Mouse (Mus musculus): Measurements from ENCODE around the gene Ntpcr. TPM values are rescaled to one million over a fixed set of nuclear protein-coding genes. Genes with fewer than 3 reads are reported as not detected.

Gene Ntpcr
- total and polyA plus RNA-seq, 3 experiments: 15.1 to 25.0 (median 24.0) TPM

DNA sequence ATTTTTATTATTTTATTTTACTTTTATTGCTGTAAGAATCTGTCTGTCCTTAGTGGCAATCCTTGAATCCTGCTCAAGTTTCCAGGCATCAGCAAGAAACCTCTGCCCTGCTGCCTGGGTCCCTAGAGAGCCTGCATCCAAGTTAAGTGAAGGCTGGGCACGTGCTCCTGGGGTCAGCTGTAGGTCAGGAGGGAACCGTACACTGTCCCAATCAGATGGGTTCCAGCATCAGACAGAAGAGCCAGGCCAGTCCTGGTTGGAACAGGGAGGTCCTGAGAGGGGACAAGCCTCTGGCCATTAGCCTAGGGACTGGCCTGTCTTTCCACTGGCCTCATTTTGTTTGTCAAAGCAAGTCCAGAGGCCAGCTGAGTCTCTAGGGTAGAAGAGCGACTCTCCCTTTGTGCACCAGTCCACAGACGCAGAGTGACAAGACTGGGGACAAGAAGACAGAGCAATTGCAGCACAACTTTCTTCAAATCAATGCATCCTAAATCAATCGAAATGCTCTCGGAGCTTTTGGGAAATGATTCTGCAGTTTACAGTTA lies 44.5 kb upstream of the Ntpcr start:
- TF ChIP-seq SMC3 (IDR thresholded peaks at IDR 0.05; ENCODE audit: low read depth, low read length) (no peak), GABPA (IDR thresholded peaks at IDR 0.05; ENCODE audit: insufficient replicate concordance, low read depth, low read length) (no peak), JUND (conservative IDR thresholded peaks at IDR 0.05; ENCODE audit: low read depth, low read length) (no peak), UBTF (IDR thresholded peaks at IDR 0.05; ENCODE audit: low read depth, low read length) (no peak), SIN3A (IDR thresholded peaks at IDR 0.05; ENCODE audit: low read length) (no peak), ZNF384 (IDR thresholded peaks at IDR 0.05; ENCODE audit: low read depth, low read length) (no peak), USF2 (conservative IDR thresholded peaks at IDR 0.05; ENCODE audit: low read depth, low read length) (no peak), ZKSCAN1 (IDR thresholded peaks at IDR 0.05; ENCODE audit: borderline replicate concordance, low read depth, low read length) (no peak), BHLHE40 (IDR thresholded peaks at IDR 0.05; ENCODE audit: low read depth, low read length) (no peak), EP300 (IDR thresholded peaks at IDR 0.05; ENCODE audit: low read length) (no peak), ELF1 (IDR thresholded peaks at IDR 0.05; ENCODE audit: low read depth, low read length) (no peak), RCOR1 (conservative IDR thresholded peaks at IDR 0.05; ENCODE audit: low read depth, low read length) (no peak), USF1 (IDR thresholded peaks at IDR 0.05; ENCODE audit: low read depth, low read length) (no peak), CHD1 (IDR thresholded peaks at IDR 0.05; ENCODE audit: low read depth, low read length) (no peak), RAD21 (IDR thresholded peaks at IDR 0.05; ENCODE audit: low read depth, low read length) (no peak), MYC (IDR thresholded peaks at IDR 0.05; ENCODE audit: low read depth, low read length) (no peak), POLR2AphosphoS2 (IDR thresholded peaks at IDR 0.05; ENCODE audit: low read depth, low read length) (no peak), JUN (IDR thresholded peaks at IDR 0.05; ENCODE audit: insufficient read depth, low read depth, low read length) (no peak), MAX (IDR thresholded peaks at IDR 0.05; ENCODE audit: low read length) (no peak), E2F4 (IDR thresholded peaks at IDR 0.05; ENCODE audit: insufficient replicate concordance, low read depth, low read length) (no peak)
- dilution Hi-C loops (cut with MboI; ENCODE audit: extremely low pct_ligation_motif_present, extremely low pct_unique_long_range_greater_than_20kb, low sequenced_read_pairs): no loop called here
- peaks cover 13 to 29% of the 10 kb centered on the region in 2 experiments for H3K4me1 ChIP-seq (ENCODE audit: control insufficient read depth in 1 of 2, insufficient read depth in 2 of 2)

DNA sequence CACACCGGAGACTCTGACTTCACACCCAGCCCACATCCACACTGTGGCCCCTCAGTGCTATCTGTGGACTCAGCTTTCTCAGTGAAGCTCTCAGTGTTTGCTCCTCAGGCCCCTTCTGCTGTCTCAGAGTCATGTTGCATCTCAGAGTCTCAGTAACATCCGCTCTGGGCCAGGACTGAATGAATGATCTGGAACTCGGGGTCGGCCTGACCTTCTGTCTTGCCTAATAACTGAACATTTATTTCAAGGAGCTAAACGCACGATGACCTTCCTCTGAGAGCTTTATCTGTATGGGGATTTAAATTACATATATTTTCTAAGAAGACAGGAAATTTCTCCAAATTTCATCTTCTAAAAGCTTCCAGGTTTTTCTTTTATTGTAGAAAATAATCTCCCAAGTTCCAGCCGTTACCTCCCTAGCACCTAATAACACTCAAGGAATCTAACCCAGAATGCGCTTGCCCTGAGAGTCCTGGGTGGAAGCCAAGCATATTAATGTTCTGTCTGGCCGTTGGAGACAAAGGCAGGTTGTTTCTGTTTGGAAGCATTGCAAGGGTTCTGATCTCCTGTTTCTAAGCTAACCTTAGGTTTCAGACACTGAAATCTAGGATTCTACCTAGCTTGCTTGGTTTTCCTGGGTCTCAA lies 43.4 kb upstream of the Ntpcr start:
- TF ChIP-seq MXI1 (IDR thresholded peaks at IDR 0.05; ENCODE audit: low read depth, low read length) (no peak), ZKSCAN1 (IDR thresholded peaks at IDR 0.05; ENCODE audit: borderline replicate concordance, low read depth, low read length) (no peak), JUN (IDR thresholded peaks at IDR 0.05; ENCODE audit: insufficient read depth, low read depth, low read length) (no peak), HCFC1 (IDR thresholded peaks at IDR 0.05; ENCODE audit: low read depth, low read length) (no peak), MAFK (IDR thresholded peaks at IDR 0.05; ENCODE audit: insufficient replicate concordance, low read length) (no peak), ETS1 (conservative IDR thresholded peaks at IDR 0.05; ENCODE audit: low read depth, low read length) (no peak), ELF1 (IDR thresholded peaks at IDR 0.05; ENCODE audit: low read depth, low read length) (no peak), CHD1 (IDR thresholded peaks at IDR 0.05; ENCODE audit: low read depth, low read length) (no peak), IRF4 (IDR thresholded peaks at IDR 0.05; ENCODE audit: low read depth, low read length) (no peak), TBP (conservative IDR thresholded peaks at IDR 0.05; ENCODE audit: low read depth, low read length) (no peak), RAD21 (IDR thresholded peaks at IDR 0.05; ENCODE audit: low read depth, low read length) (no peak), CHD2 (IDR thresholded peaks at IDR 0.05; ENCODE audit: low read length) (no peak), MAX (IDR thresholded peaks at IDR 0.05; ENCODE audit: low read length) (no peak), POLR2AphosphoS2 (IDR thresholded peaks at IDR 0.05; ENCODE audit: low read depth, low read length) (no peak), KAT2A (IDR thresholded peaks at IDR 0.05; ENCODE audit: insufficient replicate concordance, low read length) (no peak), NELFE (IDR thresholded peaks at IDR 0.05; ENCODE audit: low read depth, low read length) (no peak), RCOR1 (conservative IDR thresholded peaks at IDR 0.05; ENCODE audit: low read depth, low read length) (no peak), CTCF (conservative IDR thresholded peaks at IDR 0.05 in 1 of 2, IDR thresholded peaks at IDR 0.05 in 1 of 2; ENCODE audit: low read depth in 2 of 2, low read length in 2 of 2) (no peak)
- Histone ChIP-seq H3K27ac (ENCODE audit: insufficient read depth, low read depth) (no peak overlapping the region), H3K4me3 (replicated peaks in 1 of 3; ENCODE audit: low read depth in 2 of 3, low read length in 2 of 3, poor library complexity in 1 of 3) (no peak overlapping the region), H3K9me3 (replicated peaks; ENCODE audit: low read length) (peaks cover 2% of the 10 kb centered on the region), H3K36me3 (replicated peaks in 1 of 2; ENCODE audit: control insufficient read depth in 1 of 2, insufficient read depth in 1 of 2, low read length in 1 of 2) (peaks cover 0 to 3% of the 10 kb centered on the region in 2 experiments), H3K27me3 (replicated peaks) (no peaks in the 10 kb centered on the region), H3K79me2 (replicated peaks; ENCODE audit: control insufficient read depth, extremely low read depth, insufficient read depth, poor library complexity, severe bottlenecking) (no peaks in the 10 kb centered on the region), H3K9ac (ENCODE audit: insufficient read depth, low read depth) (no peak overlapping the region), H3K4me2 (ENCODE audit: insufficient read depth, low read depth, poor library complexity, severe bottlenecking) (no peak overlapping the region), H3K4me1 (ENCODE audit: control insufficient read depth in 1 of 2, insufficient read depth in 2 of 2) (peaks cover 20 to 31% of the 10 kb centered on the region in 2 experiments)
- dilution Hi-C loops (cut with MboI; ENCODE audit: extremely low pct_ligation_motif_present, extremely low pct_unique_long_range_greater_than_20kb, low sequenced_read_pairs): no loop called here
- DNase-seq (ENCODE audit: extremely low read depth): no peak
- in situ Hi-C loops (cut with MboI; ENCODE audit: low pct_ligation_motif_present, low pct_unique_long_range_greater_than_20kb, low sequenced_read_pairs): no loop called here

More for the DNA sequence above, 44.5 kb upstream of the Ntpcr start:
- no peak overlapping the region for H3K4me2 ChIP-seq (ENCODE audit: insufficient read depth, low read depth, poor library complexity, severe bottlenecking)
- no peaks in the 10 kb centered on the region for H3K27me3 ChIP-seq (replicated peaks)
- peaks cover 2% of the 10 kb centered on the region for H3K9me3 ChIP-seq (replicated peaks; ENCODE audit: low read length)
- no peak overlapping the region for H3K4me3 ChIP-seq (replicated peaks in 1 of 3; ENCODE audit: low read depth in 2 of 3, low read length in 2 of 3, poor library complexity in 1 of 3)
- H3K9ac ChIP-seq (ENCODE audit: insufficient read depth, low read depth): no peak overlapping the region
- H3K79me2 ChIP-seq (replicated peaks; ENCODE audit: control insufficient read depth, extremely low read depth, insufficient read depth, poor library complexity, severe bottlenecking): no peaks in the 10 kb centered on the region
- in situ Hi-C loops (cut with MboI; ENCODE audit: low pct_ligation_motif_present, low pct_unique_long_range_greater_than_20kb, low sequenced_read_pairs): no loop called here
- H3K36me3 ChIP-seq (replicated peaks in 1 of 2; ENCODE audit: control insufficient read depth in 1 of 2, insufficient read depth in 1 of 2, low read length in 1 of 2): peaks cover 0 to 3% of the 10 kb centered on the region in 2 experiments
- no peak overlapping the region for H3K27ac ChIP-seq (ENCODE audit: insufficient read depth, low read depth)
- no peak for DNase-seq (ENCODE audit: extremely low read depth)

All from CH12.LX (cell line).